9 mouse cellular contexts compared by ENCODE assay signal in genomic region chr14:57881793-57882192, GRCm38 (mm10). TPM values are rescaled to one million over a fixed set of nuclear protein-coding genes. Genes with fewer than 3 reads are reported as not detected.
DNase-seq lines count a peak whose midpoint lies in the region; ATAC-seq lines count a peak whose summit lies in the region.
"Had no signal": no experiment of that assay in that cellular context is flagged by ENCODE, and none has a peak within 500 bp of the region (broad histone marks: within the 10 kb centered on the region; RNA-seq: fewer than 3 reads in every experiment).

No protein-coding gene starts in this region.

- no peaks in the 10 kb centered on the region for H3K27me3 ChIP-seq in intestine, embryonic 16.5 days (replicated peaks; ENCODE audit: control insufficient read depth, insufficient read depth, low read length)
- H3K27me3 ChIP-seq: limb, embryonic 12.5 days had no signal

- H3K9ac ChIP-seq in intestine, embryonic 16.5 days (ENCODE audit: low read depth, low read length) = no peak overlapping the region
- H3K9ac ChIP-seq: limb, embryonic 12.5 days had no signal

- H3K4me3 ChIP-seq in intestine, embryonic 16.5 days (ENCODE audit: low read length) = no peak overlapping the region
- H3K4me3 ChIP-seq: limb, embryonic 12.5 days had no signal

- H3K27ac ChIP-seq in intestine, embryonic 16.5 days (ENCODE audit: low read length) = peak overlapping the region; percentile 88
- H3K27ac ChIP-seq: limb, embryonic 12.5 days had no signal

- peak; percentile 58 for ATAC-seq in intestine, embryonic 16.5 days

- H3K36me3 ChIP-seq in intestine, embryonic 16.5 days (ENCODE audit: control insufficient read depth, insufficient read depth, low read length) = no peaks in the 10 kb centered on the region

- intact Hi-C loops in left cerebral cortex, postnatal 4 days (cut with DNase I) = no loop called here
- intact Hi-C loops in left cerebral cortex, postnatal 36 days (cut with DNase I) = no loop called here

- WGBS in intestine, embryonic 16.5 days = 59% methylated on average over 4 of the region's 4 CpGs

- peaks cover 21% of the 10 kb centered on the region for H3K4me1 ChIP-seq in intestine, embryonic 16.5 days (ENCODE audit: control insufficient read depth, insufficient read depth, low read length)

- H3K4me2 ChIP-seq in intestine, embryonic 16.5 days (ENCODE audit: low read depth, low read length) = no peak overlapping the region
- H3K4me2 ChIP-seq: limb, embryonic 12.5 days had no signal

- peak; percentile 7 for DNase-seq in left cerebral cortex, postnatal 4 days
- DNase-seq in left cerebral cortex, postnatal 36 days (ENCODE audit: low spot score in 2 of 2) = no peak
- DNase-seq in adipocyte (ENCODE audit: low spot score) = peak; percentile 82
- DNase-seq in gastrocnemius, adult 18-20 months (ENCODE audit: low spot score) = peak; percentile 81
- peak; percentile 60 for DNase-seq in lung, postnatal 14 days
- DNase-seq in thymus, postnatal 0 days (ENCODE audit: low spot score) = no peak
- no peak for DNase-seq in thymus, postnatal 4 days

- no peaks in the 10 kb centered on the region for H3K9me3 ChIP-seq in intestine, embryonic 16.5 days (ENCODE audit: control insufficient read depth, low read length)
- H3K9me3 ChIP-seq: limb, embryonic 12.5 days had no signal

RNA-seq across cellular contexts. Expression of gene Zdhhc20, which starts 8.3 kb away (rescaled TPM):
- total RNA-seq in left cerebral cortex, postnatal 4 days (2021) = 10 to 100 TPM; 29.5 to 31.6 TPM
- 10 to 100 TPM; 31.0 to 42.4 TPM for total RNA-seq in left cerebral cortex, postnatal 36 days (2021)
- 1 to 10 TPM; 3.5 to 4.3 TPM for total RNA-seq in gastrocnemius, adult 18-20 months (2021)
- 55.2 and 58.9 TPM in 2 replicates for polyA plus RNA-seq in intestine, embryonic 16.5 days (2015; fragmentation: Nextera tagmentation; extraction: Ambion mirVana)
- 48.6 and 62.0 TPM in 2 replicates for polyA plus RNA-seq in thymus, postnatal 0 days (2015; fragmentation: Nextera tagmentation; extraction: Ambion mirVana)

RNA-seq across cellular contexts. Expression of gene Mrpl57, which starts 55.8 kb away (rescaled TPM):
- 10 to 100 TPM; 79.2 to 80.6 TPM for total RNA-seq in left cerebral cortex, postnatal 4 days (2021)
- total RNA-seq in left cerebral cortex, postnatal 36 days (2021) = 10 to 100 TPM; 60.8 to 74.5 TPM
- 10 to 100 TPM; 59.7 to 72.0 TPM for total RNA-seq in gastrocnemius, adult 18-20 months (2021)
- polyA plus RNA-seq in intestine, embryonic 16.5 days (2015; fragmentation: Nextera tagmentation; extraction: Ambion mirVana) = 223 and 225 TPM in 2 replicates
- polyA plus RNA-seq in thymus, postnatal 0 days (2015; fragmentation: Nextera tagmentation; extraction: Ambion mirVana) = 334 and 346 TPM in 2 replicates

RNA-seq across cellular contexts. Expression of gene Ska3, which starts 55.8 kb away (rescaled TPM):
- 1 to 10 TPM; 3.0 to 4.5 TPM for total RNA-seq in left cerebral cortex, postnatal 4 days (2021)
- 1 to 10 TPM in 1 of 2 experiments, under 1 TPM in 1; 0.57 to 1.7 TPM for total RNA-seq in left cerebral cortex, postnatal 36 days (2021)
- total RNA-seq in gastrocnemius, adult 18-20 months (2021) = not detected
- 23.9 and 28.0 TPM in 2 replicates for polyA plus RNA-seq in intestine, embryonic 16.5 days (2015; fragmentation: Nextera tagmentation; extraction: Ambion mirVana)
- polyA plus RNA-seq in thymus, postnatal 0 days (2015; fragmentation: Nextera tagmentation; extraction: Ambion mirVana) = 24.8 and 29.6 TPM in 2 replicates

Comparison
In these comparisons a context has a peak if more than half of its experiments do, and no peak if none do; other contexts are left out.
1. DNase-seq: peak in left cerebral cortex, postnatal 4 days (single experiment), adipocyte (single experiment), gastrocnemius, adult 18-20 months (single experiment) and lung, postnatal 14 days (single experiment); none in left cerebral cortex, postnatal 36 days (0 of 2), thymus, postnatal 0 days (single experiment) and thymus, postnatal 4 days (single experiment).
2. RNA of gene Zdhhc20, which starts 8.3 kb away (total RNA-seq): 31.0 to 42.4 TPM in left cerebral cortex, postnatal 36 days and 29.5 to 31.6 TPM in left cerebral cortex, postnatal 4 days; 3.5 to 4.3 TPM in gastrocnemius, adult 18-20 months; every median in the first group is over 4 times any median in the second.